In genomic region chr17:35920384-35920783, GRCm38 (mm10) we compare ENCODE assay signal across 9 mouse cellular contexts. TPM values are rescaled to one million over a fixed set of nuclear protein-coding genes. Genes with fewer than 3 reads are reported as not detected.
A peak's percentile ranks its signal among the peaks of the same experiment; 100 is the strongest.
DNase-seq lines count a peak whose midpoint lies in the region; ATAC-seq and TF ChIP-seq lines count a peak whose summit lies in the region.
"Had no signal": no experiment of that assay in that cellular context is flagged by ENCODE, and none has a peak within 500 bp of the region (broad histone marks: within the 10 kb centered on the region; RNA-seq: fewer than 3 reads in every experiment).

No protein-coding gene starts in this region.

- no peak for TF ChIP-seq EP300 in lung, postnatal 0 days (IDR thresholded peaks at IDR 0.05)

- H3K36me3 ChIP-seq in lung, postnatal 0 days (ENCODE audit: insufficient read depth, low read length): peaks cover 1% of the 10 kb centered on the region; the same call in 1 of the 2 replicates
- peaks cover 31% of the 10 kb centered on the region for H3K36me3 ChIP-seq in forebrain, embryonic 12.5 days (replicated peaks)
- peaks cover 51% of the 10 kb centered on the region for H3K36me3 ChIP-seq in limb, embryonic 14.5 days (ENCODE audit: control insufficient read depth, insufficient read depth, low read length)
- H3K36me3 ChIP-seq in stomach, embryonic 14.5 days (ENCODE audit: control insufficient read depth, insufficient read depth, low read length): peaks cover 26% of the 10 kb centered on the region

- peak overlapping the region; percentile 99 for H3K27ac ChIP-seq in lung, postnatal 0 days (ENCODE audit: low read length)
- peak overlapping the region; percentile 99 for H3K27ac ChIP-seq in forebrain, embryonic 12.5 days
- H3K27ac ChIP-seq in limb, embryonic 14.5 days (replicated peaks; ENCODE audit: low read depth, low read length): peak overlapping the region; percentile 70
- peak overlapping the region; percentile 97; the same call in 1 of the 2 replicates for H3K27ac ChIP-seq in stomach, embryonic 14.5 days (ENCODE audit: low read length)

- H3K4me1 ChIP-seq in lung, postnatal 0 days (ENCODE audit: insufficient read depth, low read depth, low read length): peaks cover 22% of the 10 kb centered on the region
- H3K4me1 ChIP-seq in forebrain, embryonic 12.5 days: peaks cover 34% of the 10 kb centered on the region
- peaks cover 14% of the 10 kb centered on the region for H3K4me1 ChIP-seq in limb, embryonic 14.5 days (ENCODE audit: control insufficient read depth, insufficient read depth, low read length)
- peaks cover 16% of the 10 kb centered on the region; the same call in 1 of the 2 replicates for H3K4me1 ChIP-seq in stomach, embryonic 14.5 days (ENCODE audit: control insufficient read depth, insufficient read depth, low read length)

- ATAC-seq in lung, postnatal 0 days: no peak
- no peak for ATAC-seq in forebrain, embryonic 12.5 days (ENCODE audit: low FRiP score)
- ATAC-seq in limb, embryonic 14.5 days (ENCODE audit: low FRiP score, low read depth): no peak
- ATAC-seq in stomach, embryonic 14.5 days (ENCODE audit: insufficient number of reproducible peaks, insufficient read depth, low FRiP score, low read depth): no peak

- 0 out of 2 replicates have a peak overlapping the region, but pooled peaks have one; percentile 76 for H3K4me3 ChIP-seq in lung, postnatal 0 days (ENCODE audit: low read depth, low read length)
- peak overlapping the region; percentile 68 for H3K4me3 ChIP-seq in forebrain, embryonic 12.5 days (replicated peaks)
- no peak overlapping the region for H3K4me3 ChIP-seq in limb, embryonic 14.5 days (replicated peaks; ENCODE audit: low read length)
- H3K4me3 ChIP-seq in stomach, embryonic 14.5 days (ENCODE audit: low read depth, low read length): no peak overlapping the region

- WGBS in lung, postnatal 0 days: 20% methylated on average over 1 of the region's 1 CpGs
- 85% methylated on average over 1 of the region's 1 CpGs for WGBS in forebrain, embryonic 12.5 days
- 88% methylated on average over 1 of the region's 1 CpGs for WGBS in limb, embryonic 14.5 days
- WGBS in stomach, embryonic 14.5 days: 50% methylated on average over 1 of the region's 1 CpGs

- H3K9me3 ChIP-seq in lung, postnatal 0 days (ENCODE audit: low read length): no peaks in the 10 kb centered on the region
- H3K9me3 ChIP-seq in forebrain, embryonic 12.5 days: no peaks in the 10 kb centered on the region
- H3K9me3 ChIP-seq in limb, embryonic 14.5 days (ENCODE audit: control insufficient read depth, low read length): no peaks in the 10 kb centered on the region
- no peaks in the 10 kb centered on the region for H3K9me3 ChIP-seq in stomach, embryonic 14.5 days (ENCODE audit: control insufficient read depth, low read depth, low read length)

- 0 out of 2 replicates have a peak, but pooled peaks have one; percentile 22 for TF ChIP-seq POLR2A in limb, embryonic 14.5 days (IDR thresholded peaks at IDR 0.05; ENCODE audit: borderline replicate concordance, extremely low read depth, insufficient read depth, insufficient read length)

- no peak for TF ChIP-seq CTCF in lung, postnatal 0 days (IDR thresholded peaks at IDR 0.05)

- H3K9ac ChIP-seq in lung, postnatal 0 days (replicated peaks; ENCODE audit: low read depth): 0 out of 2 replicates have a peak overlapping the region, but pooled peaks have one; percentile 39
- peak overlapping the region; percentile 98; the same call in 1 of the 2 replicates for H3K9ac ChIP-seq in forebrain, embryonic 12.5 days
- H3K9ac ChIP-seq in limb, embryonic 14.5 days (ENCODE audit: low read depth, low read length, severe bottlenecking): no peak overlapping the region
- no peak overlapping the region for H3K9ac ChIP-seq in stomach, embryonic 14.5 days (replicated peaks; ENCODE audit: low read depth, low read length)

- H3K4me2 ChIP-seq in lung, postnatal 0 days (replicated peaks; ENCODE audit: low read depth, low read length): no peak overlapping the region
- peak overlapping the region; percentile 72 for H3K4me2 ChIP-seq in forebrain, embryonic 12.5 days
- peak overlapping the region; percentile 77; the same call in 1 of the 2 replicates for H3K4me2 ChIP-seq in limb, embryonic 14.5 days (replicated peaks; ENCODE audit: low read depth, low read length, severe bottlenecking)
- peak overlapping the region; percentile 94 for H3K4me2 ChIP-seq in stomach, embryonic 14.5 days (replicated peaks; ENCODE audit: low read depth, low read length)

- DNase-seq in lung, postnatal 0 days (ENCODE audit: low spot score): peak; percentile 34
- no peak for DNase-seq in lung, postnatal 14 days
- DNase-seq in limb, embryonic 14.5 days (ENCODE audit: low spot score): no peak
- DNase-seq in urinary bladder, adult 2 months (ENCODE audit: low spot score): no peak
- DNase-seq in layer of hippocampus, postnatal 10 days (ENCODE audit: low spot score in 2 of 2): no peak
- DNase-seq: adrenal gland, postnatal 10 days; lung, adult 18-20 months had no signal

- H3K27me3 ChIP-seq in lung, postnatal 0 days (replicated peaks; ENCODE audit: insufficient read depth, low read length): no peaks in the 10 kb centered on the region
- H3K27me3 ChIP-seq in forebrain, embryonic 12.5 days: no peaks in the 10 kb centered on the region
- H3K27me3 ChIP-seq in limb, embryonic 14.5 days (ENCODE audit: control insufficient read depth, insufficient read depth, low read length): no peaks in the 10 kb centered on the region
- H3K27me3 ChIP-seq in stomach, embryonic 14.5 days (ENCODE audit: control insufficient read depth, insufficient read depth, low read length): no peaks in the 10 kb centered on the region

RNA-seq across cellular contexts. Expression of gene Ppp1r10, which starts 4.2 kb away (rescaled TPM):
- polyA plus RNA-seq in lung, postnatal 0 days (2015; fragmentation: Nextera tagmentation; extraction: Ambion mirVana): 21.4 and 23.5 TPM in 2 replicates
- 65.4 and 70.4 TPM in 2 replicates for polyA plus RNA-seq in forebrain, embryonic 12.5 days (2016; fragmentation: Nextera tagmentation; extraction: Ambion mirVana)
- 39.9 and 41.6 TPM in 2 replicates for polyA plus RNA-seq in limb, embryonic 14.5 days (2012; rRNA removed)
- polyA plus RNA-seq in limb, embryonic 14.5 days (2014; fragmentation: Nextera tagmentation; extraction: Ambion mirVana): 30.8 and 34.2 TPM in 2 replicates
- 32.6 and 35.4 TPM in 2 replicates for polyA plus RNA-seq in stomach, embryonic 14.5 days (2014; fragmentation: Nextera tagmentation; extraction: Ambion mirVana)
- polyA plus RNA-seq in urinary bladder, adult 2 months (2012; rRNA removed): 25.8 and 26.0 TPM in 2 replicates
- 10 to 100 TPM; 66.2 to 67.3 TPM for total RNA-seq in layer of hippocampus, postnatal 10 days (2021)

RNA-seq across cellular contexts. Expression of gene Mrps18b, which starts 4.2 kb away (rescaled TPM):
- 40.7 and 44.8 TPM in 2 replicates for polyA plus RNA-seq in lung, postnatal 0 days (2015; fragmentation: Nextera tagmentation; extraction: Ambion mirVana)
- polyA plus RNA-seq in forebrain, embryonic 12.5 days (2016; fragmentation: Nextera tagmentation; extraction: Ambion mirVana): 56.2 and 56.6 TPM in 2 replicates
- polyA plus RNA-seq in limb, embryonic 14.5 days (2012; rRNA removed): 62.7 and 62.9 TPM in 2 replicates
- 68.0 and 70.3 TPM in 2 replicates for polyA plus RNA-seq in limb, embryonic 14.5 days (2014; fragmentation: Nextera tagmentation; extraction: Ambion mirVana)
- polyA plus RNA-seq in stomach, embryonic 14.5 days (2014; fragmentation: Nextera tagmentation; extraction: Ambion mirVana): 72.2 and 83.6 TPM in 2 replicates
- polyA plus RNA-seq in urinary bladder, adult 2 months (2012; rRNA removed): 77.9 and 90.8 TPM in 2 replicates
- total RNA-seq in layer of hippocampus, postnatal 10 days (2021): 10 to 100 TPM; 49.1 to 50.2 TPM

RNA-seq across cellular contexts. Expression of gene Atat1, which starts 10.5 kb away (rescaled TPM):
- 19.3 and 24.6 TPM in 2 replicates for polyA plus RNA-seq in lung, postnatal 0 days (2015; fragmentation: Nextera tagmentation; extraction: Ambion mirVana)
- 277 and 280 TPM in 2 replicates for polyA plus RNA-seq in forebrain, embryonic 12.5 days (2016; fragmentation: Nextera tagmentation; extraction: Ambion mirVana)
- 157 and 189 TPM in 2 replicates for polyA plus RNA-seq in limb, embryonic 14.5 days (2012; rRNA removed)
- 68.7 and 88.1 TPM in 2 replicates for polyA plus RNA-seq in limb, embryonic 14.5 days (2014; fragmentation: Nextera tagmentation; extraction: Ambion mirVana)
- polyA plus RNA-seq in stomach, embryonic 14.5 days (2014; fragmentation: Nextera tagmentation; extraction: Ambion mirVana): 84.1 and 98.6 TPM in 2 replicates
- polyA plus RNA-seq in urinary bladder, adult 2 months (2012; rRNA removed): 45.9 and 58.8 TPM in 2 replicates
- total RNA-seq in layer of hippocampus, postnatal 10 days (2021): 100 to 1,000 TPM; 132 to 133 TPM

RNA-seq across cellular contexts. Expression of gene 2310061I04Rik, which starts 23.2 kb away (rescaled TPM):
- 15.9 and 18.5 TPM in 2 replicates for polyA plus RNA-seq in lung, postnatal 0 days (2015; fragmentation: Nextera tagmentation; extraction: Ambion mirVana)
- 26.7 and 29.4 TPM in 2 replicates for polyA plus RNA-seq in forebrain, embryonic 12.5 days (2016; fragmentation: Nextera tagmentation; extraction: Ambion mirVana)
- 53.9 and 68.4 TPM in 2 replicates for polyA plus RNA-seq in limb, embryonic 14.5 days (2012; rRNA removed)
- 20.6 and 20.7 TPM in 2 replicates for polyA plus RNA-seq in limb, embryonic 14.5 days (2014; fragmentation: Nextera tagmentation; extraction: Ambion mirVana)
- polyA plus RNA-seq in stomach, embryonic 14.5 days (2014; fragmentation: Nextera tagmentation; extraction: Ambion mirVana): 26.7 and 29.8 TPM in 2 replicates
- 29.6 and 35.9 TPM in 2 replicates for polyA plus RNA-seq in urinary bladder, adult 2 months (2012; rRNA removed)
- total RNA-seq in layer of hippocampus, postnatal 10 days (2021): 10 to 100 TPM; 69.4 to 77.2 TPM

RNA-seq across cellular contexts. Expression of gene Dhx16, which starts 40.8 kb away (rescaled TPM):
- polyA plus RNA-seq in lung, postnatal 0 days (2015; fragmentation: Nextera tagmentation; extraction: Ambion mirVana): 22.3 and 25.8 TPM in 2 replicates
- 48.0 and 54.8 TPM in 2 replicates for polyA plus RNA-seq in forebrain, embryonic 12.5 days (2016; fragmentation: Nextera tagmentation; extraction: Ambion mirVana)
- 78.6 and 90.5 TPM in 2 replicates for polyA plus RNA-seq in limb, embryonic 14.5 days (2012; rRNA removed)
- polyA plus RNA-seq in limb, embryonic 14.5 days (2014; fragmentation: Nextera tagmentation; extraction: Ambion mirVana): 40.0 and 43.4 TPM in 2 replicates
- 34.0 and 38.0 TPM in 2 replicates for polyA plus RNA-seq in stomach, embryonic 14.5 days (2014; fragmentation: Nextera tagmentation; extraction: Ambion mirVana)
- polyA plus RNA-seq in urinary bladder, adult 2 months (2012; rRNA removed): 53.4 and 57.7 TPM in 2 replicates
- 10 to 100 TPM; 26.1 to 36.5 TPM for total RNA-seq in layer of hippocampus, postnatal 10 days (2021)

Comparison
In these comparisons a context has a peak if more than half of its experiments do, and no peak if none do; other contexts are left out.
1. H3K4me3 ChIP-seq: peak in lung, postnatal 0 days (single experiment) and forebrain, embryonic 12.5 days (single experiment); none in limb, embryonic 14.5 days (single experiment) and stomach, embryonic 14.5 days (single experiment).
2. H3K9ac ChIP-seq: peak in lung, postnatal 0 days (single experiment) and forebrain, embryonic 12.5 days (single experiment); none in limb, embryonic 14.5 days (single experiment) and stomach, embryonic 14.5 days (single experiment).
3. Peak in every context shown above with its lines, with median percentiles within 50 percentile points of each other: H3K27ac ChIP-seq.